Mouse (Mus musculus) heart, postnatal 0 days (tissue): ENCODE measurements around the gene Arhgap45. TPM values are rescaled to one million over a fixed set of nuclear protein-coding genes. Genes with fewer than 3 reads are reported as not detected.

Source experiments
- ATAC-seq: fragments of 200-750 bp; cut with Nextera tagmentation; 2 replicates; pipeline ENCODE4 v1.8.0; 2017; ENCODE audit warnings: low read depth, moderate number of reproducible peaks, moderate library complexity; ENCODE audit not compliant: insufficient read depth
- DNase-seq: peaks from one replicate; pipeline ENCODE4 v3.0.0-alpha.2; 2016; ENCODE audit warnings: low spot score
- H3K27ac ChIP-seq: fragments of 300-500 bp; sonication (generic); 2 replicates; pipeline ENCODE4 v1.5.1; 2014; ENCODE audit warnings: low read depth, mild to moderate bottlenecking
- H3K27me3 ChIP-seq: fragments of 300-500 bp; sonication (generic); 2 replicates; pipeline ENCODE4 v1.6.1; 2014; ENCODE audit warnings: low read length, mixed read lengths; ENCODE audit not compliant: control insufficient read depth, insufficient read depth
- H3K36me3 ChIP-seq: fragments of 300-500 bp; sonication (generic); replicated peaks from 2 replicates; pipeline ENCODE4 v1.6.1; 2014; ENCODE audit warnings: low read length, mixed read lengths; ENCODE audit not compliant: control insufficient read depth, insufficient read depth
- H3K4me1 ChIP-seq: fragments of 300-500 bp; sonication (generic); 2 replicates; pipeline ENCODE4 v1.6.1; 2014; ENCODE audit warnings: antibody characterized with exemption; ENCODE audit not compliant: control insufficient read depth, insufficient read depth
- H3K4me2 ChIP-seq: fragments of 300-500 bp; sonication (generic); 2 replicates; pipeline ENCODE4 v1.6.1; 2014; ENCODE audit warnings: low read depth, mild to moderate bottlenecking, low read length, moderate library complexity
- H3K4me3 ChIP-seq: fragments of 300-500 bp; sonication (generic); 2 replicates; pipeline ENCODE4 v1.5.1; 2014; ENCODE audit warnings: low read depth, low read length
- H3K9ac ChIP-seq: fragments of 300-500 bp; sonication (generic); replicated peaks from 2 replicates; pipeline ENCODE4 v1.6.1; 2014; ENCODE audit warnings: low read depth, low read length, mixed read lengths
- H3K9me3 ChIP-seq: fragments of 300-500 bp; sonication (generic); replicated peaks from 2 replicates; pipeline ENCODE4 v1.6.1; 2016; ENCODE audit warnings: low read length; ENCODE audit not compliant: control insufficient read depth
- CTCF ChIP-seq: IDR thresholded peaks from 2 replicates; pipeline ENCODE4 v1.5.1; 2016; ENCODE audit warnings: antibody characterized with exemption, control low read depth, low read depth
- EP300 ChIP-seq: IDR thresholded peaks from 2 replicates; pipeline ENCODE4 v1.6.1; 2016; ENCODE audit warnings: antibody characterized with exemption, low read depth
- WGBS: fragments of 180-500 bp; shearing (Covaris S2); extraction: QIAGEN DNeasy Blood & Tissue Kit; methylation state at CpG from one replicate; pipeline ENCODE4 v1.1.7; 2014; 5-methylcytosine and 5-hydroxymethylcytosine counted together
- polyA plus RNA-seq: library from polyadenylated mRNA; unstranded; fragments of >200 nt; fragmentation: Nextera tagmentation; extraction: Ambion mirVana; gene quantifications from 2 replicates; pipeline ENCODE4 v1.2.1, GENCODE M21; 2015
- total RNA-seq: library from RNA; depleted of rRNA; stranded (reverse); fragments of >200 nt; gene quantifications from 2 replicates; pipeline ENCODE4 v1.2.3, GENCODE M21; 2014; ENCODE audit warnings: low replicate concordance

The Arhgap45 gene
- total and polyA plus RNA-seq, 2 experiments from 2014 or later, result 1.9 to 3.9 TPM

DNA sequence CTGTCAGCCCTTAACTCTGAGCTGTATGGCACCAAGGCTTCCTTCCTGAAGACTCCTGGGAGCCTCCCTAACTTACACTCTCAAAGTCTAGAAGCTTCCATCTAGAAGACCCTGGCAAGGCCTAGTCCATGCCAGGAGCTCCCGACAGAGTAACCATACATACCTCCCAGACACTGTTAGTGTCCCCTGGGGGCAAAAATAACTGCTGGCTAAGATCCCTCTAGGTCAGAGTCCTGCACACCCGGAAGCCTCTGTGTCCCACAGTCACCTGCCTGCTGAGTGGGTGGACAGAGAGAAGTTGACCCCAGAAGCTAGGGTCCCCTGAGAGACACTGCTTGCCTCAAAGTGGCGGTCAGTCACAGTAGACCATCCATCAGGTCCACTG is 55.1 kb downstream of the Arhgap45 start:
- Histone ChIP-seq H3K4me3 (no peak overlapping the region), H3K4me1 (peaks cover 29% of the 10 kb centered on the region), H3K9me3 (no peaks in the 10 kb centered on the region), H3K27me3 (no peaks in the 10 kb centered on the region), H3K9ac (peak overlapping the region; percentile 31; the same call in 1 of the 2 replicates), H3K36me3 (peaks cover 10% of the 10 kb centered on the region), H3K4me2 (no peak overlapping the region), H3K27ac (peak overlapping the region; percentile 91)
- DNase-seq (peak; percentile 26), ATAC-seq (peak; percentile 10; the same call in 1 of the 2 replicates)
- WGBS, result 29% methylated on average over 3 of the region's 3 CpGs
- TF ChIP-seq CTCF, result no peak
- TF ChIP-seq EP300, result no peak

DNA sequence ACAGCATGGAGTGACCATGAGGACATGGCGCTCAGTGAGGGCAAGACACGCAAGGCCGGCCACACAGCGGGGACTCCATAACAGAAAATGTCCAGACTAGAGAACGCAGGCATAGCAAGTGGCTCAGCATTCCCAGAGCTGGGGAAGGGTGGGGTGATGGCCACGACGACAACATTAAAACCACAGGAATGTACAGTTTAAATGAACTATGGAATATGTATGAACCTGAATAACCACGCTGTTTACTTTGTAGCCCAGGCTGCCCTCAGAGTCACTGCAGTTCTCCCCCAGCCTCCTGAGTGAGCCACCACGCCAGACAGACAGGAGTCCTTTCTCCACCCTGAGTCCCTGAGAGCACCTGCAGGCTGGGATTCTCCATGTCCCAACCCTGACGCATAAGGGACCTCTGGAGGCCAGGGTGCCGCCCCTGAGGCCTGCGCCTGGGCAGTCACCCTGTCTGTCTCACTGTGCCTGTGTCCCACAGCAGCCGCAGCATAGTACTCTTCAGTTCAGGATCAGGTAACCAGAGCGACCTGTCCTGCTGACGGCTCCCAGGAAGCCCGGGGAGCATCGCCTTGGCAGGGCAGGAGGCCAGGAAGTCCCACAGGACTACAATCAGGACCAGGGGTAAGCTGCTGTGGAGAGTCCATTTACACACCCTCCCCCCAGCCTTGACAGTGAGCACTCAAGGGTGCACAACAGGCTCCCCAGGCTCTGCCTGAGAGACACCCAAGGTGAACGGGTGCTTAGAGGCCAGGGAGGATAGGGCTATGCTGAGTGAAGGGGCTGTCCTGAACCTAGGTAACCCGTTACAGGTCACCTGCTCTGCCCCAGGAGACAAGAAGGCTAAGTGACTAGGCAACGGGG is 56.4 kb downstream of the Arhgap45 start:
- WGBS, result 77% methylated on average over 20 of the region's 20 CpGs
- no peak overlapping the region for H3K9ac ChIP-seq

DNA sequence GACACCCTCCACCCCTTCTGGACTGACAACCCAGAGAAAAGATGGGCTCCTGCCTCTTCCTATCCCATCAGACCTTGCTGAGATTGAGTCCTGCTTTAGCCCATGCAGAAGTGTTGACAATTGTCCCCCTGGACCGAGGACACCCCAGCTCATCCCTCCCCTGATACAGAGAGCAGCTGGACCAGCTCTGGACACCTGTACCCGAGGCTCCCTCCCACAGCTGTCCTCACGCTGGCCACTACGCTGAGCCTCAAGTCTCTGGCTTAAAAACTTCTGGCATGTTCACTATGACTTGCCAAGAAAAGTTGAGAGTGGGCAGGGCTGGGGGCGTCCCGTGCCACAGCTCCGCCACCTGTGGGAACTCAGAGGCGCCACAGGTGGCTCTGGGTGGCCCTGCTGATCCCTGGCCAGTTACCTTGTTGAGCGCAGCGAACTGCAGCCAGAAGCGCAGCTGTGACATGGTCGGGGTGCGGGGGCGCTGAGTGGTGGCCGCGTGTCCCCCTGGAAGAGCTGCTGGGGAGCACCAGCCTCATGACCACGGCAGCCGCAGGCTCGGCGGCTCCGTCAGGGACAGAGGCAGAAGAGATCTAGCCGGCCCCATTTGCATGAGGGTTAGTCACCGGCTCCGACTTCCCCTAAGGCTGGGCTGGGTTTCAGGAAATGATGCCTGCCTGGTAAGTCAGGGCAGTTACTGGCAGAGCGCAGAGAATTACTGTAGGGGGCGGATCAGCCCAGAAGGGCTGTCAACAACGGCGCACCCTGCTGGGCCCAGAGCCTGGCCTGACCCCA is 58.6 kb downstream of the Arhgap45 start:
- 19% methylated on average over 28 of the region's 28 CpGs for WGBS

More for the DNA sequence above, 56.4 kb downstream of the Arhgap45 start:
- Histone ChIP-seq H3K27ac (0 out of 2 replicates have a peak overlapping the region, but pooled peaks have one; percentile 2), H3K4me3 (no peak overlapping the region), H3K4me1 (peaks cover 29% of the 10 kb centered on the region), H3K27me3 (no peaks in the 10 kb centered on the region), H3K36me3 (peaks cover 3% of the 10 kb centered on the region; the same call in 1 of the 2 replicates), H3K9me3 (no peaks in the 10 kb centered on the region), H3K4me2 (no peak overlapping the region)
- TF ChIP-seq EP300 (no peak), CTCF (no peak)
- DNase-seq (no peak), ATAC-seq (no peak)

DNA sequence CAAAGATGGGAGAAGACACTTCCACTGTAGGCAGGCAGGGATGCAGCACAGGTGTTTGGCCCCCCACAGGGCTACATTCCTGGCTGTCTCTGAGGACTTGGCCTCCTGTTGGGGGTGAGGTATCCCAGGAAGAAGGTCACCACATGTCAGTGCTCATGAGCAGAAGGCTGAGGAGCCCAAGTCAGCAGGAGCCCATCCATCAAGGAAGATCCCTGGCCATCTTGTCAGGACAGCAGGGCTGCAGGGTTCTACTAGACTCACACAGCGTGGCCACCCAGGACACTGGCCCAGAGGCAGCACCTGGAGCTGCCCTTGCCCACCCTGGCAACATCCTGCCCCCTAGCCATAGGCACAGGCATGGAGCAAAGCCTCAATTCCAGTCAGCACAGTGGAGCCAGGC is 59.5 kb downstream of the Arhgap45 start:
- H3K4me3 ChIP-seq, result no peak overlapping the region
- H3K9ac ChIP-seq, result no peak overlapping the region
- ATAC-seq (no peak), DNase-seq (no peak)
- TF ChIP-seq EP300 (no peak), CTCF (no peak)
- peaks cover 24% of the 10 kb centered on the region for H3K4me1 ChIP-seq
- peak overlapping the region; percentile 24; the same call in 1 of the 2 replicates for H3K27ac ChIP-seq
- no peak overlapping the region for H3K4me2 ChIP-seq
- no peaks in the 10 kb centered on the region for H3K27me3 ChIP-seq
- no peaks in the 10 kb centered on the region for H3K9me3 ChIP-seq
- 94% methylated on average over 1 of the region's 1 CpGs for WGBS
- peaks cover 14% of the 10 kb centered on the region for H3K36me3 ChIP-seq

More for the DNA sequence above, 58.6 kb downstream of the Arhgap45 start:
- Histone ChIP-seq H3K27me3 (no peaks in the 10 kb centered on the region), H3K9ac (peak overlapping the region; percentile 36), H3K9me3 (no peaks in the 10 kb centered on the region), H3K4me3 (peak overlapping the region; percentile 32), H3K27ac (peak overlapping the region; percentile 59), H3K36me3 (peaks cover 9% of the 10 kb centered on the region), H3K4me2 (peak overlapping the region; percentile 56), H3K4me1 (peaks cover 29% of the 10 kb centered on the region)
- TF ChIP-seq CTCF (peak; percentile 33; the same call in 1 of the 2 replicates), EP300 (no peak; the same call in 1 of the 2 replicates)
- ATAC-seq (peak; percentile 57), DNase-seq (peak; percentile 78)

DNA sequence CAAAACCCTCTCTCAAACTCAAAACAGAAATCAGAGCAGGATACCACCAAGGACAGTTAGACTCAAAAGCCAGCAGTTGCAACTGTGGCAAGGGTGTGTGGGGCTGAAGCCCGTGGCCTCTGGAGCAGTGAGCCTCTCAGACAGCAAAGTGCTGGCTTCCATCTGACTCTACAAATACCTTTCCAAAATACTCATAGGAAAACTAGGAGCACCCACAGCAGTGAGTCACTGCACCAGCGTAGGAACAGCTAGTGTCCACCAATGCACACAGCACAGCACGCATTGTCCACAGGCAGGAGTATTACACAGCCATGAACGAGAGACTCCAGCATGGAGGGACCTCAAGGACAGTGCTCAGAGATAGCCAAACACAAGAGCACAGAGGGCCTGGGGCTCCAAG is 59.9 kb downstream of the Arhgap45 start:
- H3K4me3 ChIP-seq, result no peak overlapping the region

More for the DNA sequence above, 59.9 kb downstream of the Arhgap45 start:
- peaks cover 20% of the 10 kb centered on the region for H3K4me1 ChIP-seq
- DNase-seq, result no peak
- peaks cover 19% of the 10 kb centered on the region for H3K36me3 ChIP-seq
- no peak for TF ChIP-seq CTCF
- TF ChIP-seq EP300, result no peak
- no peak overlapping the region for H3K4me2 ChIP-seq
- ATAC-seq, result no peak
- H3K9ac ChIP-seq, result no peak overlapping the region
- 92% methylated on average over 4 of the region's 4 CpGs for WGBS
- no peaks in the 10 kb centered on the region for H3K27me3 ChIP-seq
- no peak overlapping the region for H3K27ac ChIP-seq
- H3K9me3 ChIP-seq, result no peaks in the 10 kb centered on the region
